Mouse (Mus musculus): ENCODE results near the gene Arid4a.

Gene Arid4a

DNA sequence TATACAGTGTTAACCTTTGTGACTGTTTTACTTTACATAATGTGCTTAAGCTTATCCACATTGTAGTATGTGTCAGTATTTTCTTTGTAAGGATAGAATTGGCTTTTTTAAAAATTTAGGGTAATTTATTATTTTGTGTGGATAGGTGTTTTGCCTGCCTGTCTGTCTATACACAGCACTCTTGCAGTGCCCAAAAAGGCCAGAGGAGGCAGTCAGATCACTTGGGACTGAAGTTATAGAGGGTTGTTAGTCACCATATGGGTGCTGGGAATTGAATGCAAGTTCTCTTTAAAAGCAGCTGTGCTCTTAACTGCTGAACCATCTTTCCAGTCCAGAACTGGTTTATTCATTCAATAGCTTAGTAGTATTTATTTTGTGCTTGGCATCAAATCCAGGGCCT, 125.4 kb downstream of the Arid4a start:
- DNase-seq (ENCODE audit: inconsistent ontology term) = no peak

DNA sequence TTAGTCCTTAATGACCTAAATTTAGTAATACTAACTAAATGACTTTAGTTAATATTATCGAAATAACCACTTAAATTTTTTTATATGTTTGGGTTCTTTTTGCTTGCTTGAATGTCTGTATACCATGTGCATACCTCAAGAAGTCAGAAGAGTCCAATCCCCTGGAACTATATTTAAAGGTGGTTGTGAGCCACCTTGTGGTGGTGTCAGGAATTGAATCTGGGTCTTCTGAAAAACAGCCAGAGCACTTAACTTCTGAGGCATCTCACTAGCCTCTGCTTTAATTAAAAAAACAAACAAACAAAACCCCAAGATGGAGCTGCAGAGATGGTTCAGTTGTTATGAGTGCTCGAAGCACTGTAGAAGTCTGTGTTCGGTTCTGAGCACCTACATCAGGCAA, 131.9 kb downstream of the Arid4a start:
- peak; percentile 25 for DNase-seq (ENCODE audit: inconsistent ontology term)
